Mouse (Mus musculus): ENCODE results near the gene Cd320.

DNA sequence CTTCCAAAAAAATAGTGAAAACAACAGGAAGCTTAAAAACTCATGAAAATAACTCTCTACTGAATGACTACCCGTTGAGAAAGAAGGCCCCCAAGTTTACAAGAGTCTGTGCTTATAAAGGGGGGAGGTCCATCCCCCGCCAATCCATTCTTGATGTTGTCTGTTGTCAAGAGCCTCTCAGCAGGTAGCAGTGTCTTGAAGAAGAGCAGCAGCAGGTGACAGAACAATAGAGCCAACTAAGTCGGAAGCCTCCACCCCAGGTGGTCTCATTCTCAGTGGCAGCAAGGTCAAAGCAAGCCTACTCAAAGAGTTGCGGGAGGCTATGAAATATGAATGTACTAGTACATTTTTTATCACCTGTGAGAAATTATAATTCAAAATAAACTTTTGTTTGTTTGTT lies 14.9 kb downstream of the Cd320 start:
- TF ChIP-seq CTCF (conservative IDR thresholded peaks at IDR 0.05; ENCODE audit: low read length) (no peak), POU5F1 (IDR thresholded peaks at IDR 0.05; ENCODE audit: borderline replicate concordance, low read length) (no peak)
